Mouse (Mus musculus) bone marrow macrophage, adult 2 months (primary cell): ENCODE measurements around the gene Rtn3.

Experiments
- CTCF ChIP-seq: IDR thresholded peaks from 2 replicates; pipeline ENCODE4 v1.5.1; 2012; ENCODE audit warnings: low read depth, mild to moderate bottlenecking, low read length, moderate library complexity
- POLR2A ChIP-seq: IDR thresholded peaks from 2 replicates; pipeline ENCODE4 v1.6.1; 2012; ENCODE audit warnings: mild to moderate bottlenecking, low read depth, low read length, borderline replicate concordance

DNA sequence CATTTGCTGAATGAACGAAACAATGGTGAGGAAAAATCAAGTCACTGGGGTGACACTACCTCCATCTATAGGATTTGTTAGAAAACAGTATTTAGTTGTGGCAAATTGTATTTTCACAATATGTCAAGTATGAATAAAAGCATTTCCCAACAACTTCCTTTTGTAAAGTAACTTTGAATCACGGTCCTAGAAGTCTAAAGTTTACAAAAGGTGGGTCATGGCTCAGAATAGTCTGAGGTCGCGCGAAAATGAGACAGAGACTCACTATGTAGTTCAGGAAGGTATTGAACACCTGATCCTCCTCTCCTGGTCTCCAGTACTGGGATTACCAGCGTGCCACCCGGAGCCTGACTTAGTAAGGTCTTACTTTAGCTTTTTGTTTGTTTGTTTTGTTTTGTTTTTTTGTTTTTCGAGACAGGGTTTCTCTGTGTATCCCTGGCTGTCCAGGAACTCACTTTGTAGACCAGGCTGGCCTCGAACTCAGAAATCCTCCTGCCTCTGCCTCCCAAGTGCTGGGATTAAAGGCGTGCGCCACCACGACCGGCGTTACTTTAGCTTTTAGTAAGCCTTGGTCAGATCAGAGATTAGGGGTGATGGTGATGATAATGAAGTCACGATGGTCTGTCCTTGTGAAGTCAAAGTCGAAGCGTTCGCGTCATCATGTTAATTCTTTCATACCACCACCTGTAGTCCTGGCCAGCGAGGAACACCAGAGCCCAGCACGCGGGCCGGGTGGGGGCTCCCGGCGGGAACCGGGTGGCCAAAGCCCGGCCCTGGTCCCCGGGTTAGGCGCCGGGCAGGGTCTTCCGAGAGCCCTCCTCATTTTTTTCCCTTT lies 10.5 kb upstream of the Rtn3 start, which contains the start of gene Atl3:
- 0 out of 2 replicates have a peak, but pooled peaks have one; percentile 19 for TF ChIP-seq POLR2A
- no peak for TF ChIP-seq CTCF
